Mouse (Mus musculus): Measurements from ENCODE around the gene Cldn12. TPM values are rescaled to one million over a fixed set of nuclear protein-coding genes. Genes with fewer than 3 reads are reported as not detected.

Gene Cldn12
- polyA plus RNA-seq, 1 experiment from 2014 or later = 14.1 TPM

GRCm38 (mm10) chr5:5481662-5482061, 33.1 kb downstream of the Cldn12 start:
- Histone ChIP-seq H3K4me1 (replicated peaks; ENCODE audit: control insufficient read depth, insufficient read depth, low read length) (no peaks in the 10 kb centered on the region), H3K9ac (ENCODE audit: low read depth, low read length) (no peak overlapping the region), H3K4me3 (ENCODE audit: low read depth, low read length) (no peak overlapping the region), H3K27me3 (replicated peaks; ENCODE audit: control insufficient read depth, insufficient read depth, low read length) (no peaks in the 10 kb centered on the region), H3K9me3 (ENCODE audit: control insufficient read depth, low read length) (no peaks in the 10 kb centered on the region), H3K4me2 (no peak overlapping the region), H3K36me3 (ENCODE audit: control insufficient read depth, insufficient read depth, low read length) (no peaks in the 10 kb centered on the region), H3K27ac (ENCODE audit: low read depth, low read length) (no peak overlapping the region)
- ATAC-seq (replicated peaks; ENCODE audit: low FRiP score) (no peak), DNase-seq (ENCODE audit: low spot score) (no peak)
- 4% methylated on average over 1 of the region's 1 CpGs for WGBS

GRCm38 (mm10) chr5:5479043-5479442, 35.7 kb downstream of the Cldn12 start, which contains the start of gene 1700015F17Rik:
1700015F17Rik (minus strand) TSS chr5:5479143.
- ATAC-seq (replicated peaks; ENCODE audit: low FRiP score) (no peak), DNase-seq (ENCODE audit: low spot score) (no peak)
- H3K9ac ChIP-seq (ENCODE audit: low read depth, low read length) = no peak within 1 kb of the TSS
- no peak within 1 kb of the TSS for H3K27ac ChIP-seq (ENCODE audit: low read depth, low read length)
- no peaks in the 10 kb centered on the region for H3K4me1 ChIP-seq (replicated peaks; ENCODE audit: control insufficient read depth, insufficient read depth, low read length)
- H3K36me3 ChIP-seq (ENCODE audit: control insufficient read depth, insufficient read depth, low read length) = no peaks in the 10 kb centered on the region
- no peaks in the 10 kb centered on the region for H3K9me3 ChIP-seq (ENCODE audit: control insufficient read depth, low read length)
- H3K4me2 ChIP-seq = no peak within 1 kb of the TSS
- H3K4me3 ChIP-seq (ENCODE audit: low read depth, low read length) = no peak within 1 kb of the TSS
- 92% methylated on average over 6 of the region's 6 CpGs for WGBS
- no peaks in the 10 kb centered on the region for H3K27me3 ChIP-seq (replicated peaks; ENCODE audit: control insufficient read depth, insufficient read depth, low read length)

- Histone ChIP-seq H3K4me2 (no peak overlapping the region), H3K9me3 (ENCODE audit: control insufficient read depth, low read length) (no peaks in the 10 kb centered on the region), H3K36me3 (ENCODE audit: control insufficient read depth, insufficient read depth, low read length) (no peaks in the 10 kb centered on the region), H3K4me3 (ENCODE audit: low read depth, low read length) (no peak overlapping the region), H3K4me1 (replicated peaks; ENCODE audit: control insufficient read depth, insufficient read depth, low read length) (no peaks in the 10 kb centered on the region), H3K9ac (ENCODE audit: low read depth, low read length) (no peak overlapping the region), H3K27me3 (replicated peaks; ENCODE audit: control insufficient read depth, insufficient read depth, low read length) (no peaks in the 10 kb centered on the region), H3K27ac (ENCODE audit: low read depth, low read length) (no peak overlapping the region)
- ATAC-seq (replicated peaks; ENCODE audit: low FRiP score) (no peak), DNase-seq (ENCODE audit: low spot score) (no peak)
- 77% methylated on average over 4 of the region's 4 CpGs for WGBS
These were observed 38.6 kb downstream of the Cldn12 start for GRCm38 (mm10) chr5:5476133-5476532.

- H3K36me3 ChIP-seq (ENCODE audit: control insufficient read depth, insufficient read depth, low read length) = no peaks in the 10 kb centered on the region
- H3K4me1 ChIP-seq (replicated peaks; ENCODE audit: control insufficient read depth, insufficient read depth, low read length) = no peaks in the 10 kb centered on the region
- H3K4me2 ChIP-seq = no peak overlapping the region
- ATAC-seq (replicated peaks; ENCODE audit: low FRiP score) = no peak
- H3K9me3 ChIP-seq (ENCODE audit: control insufficient read depth, low read length) = no peaks in the 10 kb centered on the region
- H3K27ac ChIP-seq (ENCODE audit: low read depth, low read length) = no peak overlapping the region
- H3K27me3 ChIP-seq (replicated peaks; ENCODE audit: control insufficient read depth, insufficient read depth, low read length) = no peaks in the 10 kb centered on the region
- H3K4me3 ChIP-seq (ENCODE audit: low read depth, low read length) = no peak overlapping the region
- 63% methylated on average over 1 of the region's 1 CpGs for WGBS
- no peak overlapping the region for H3K9ac ChIP-seq (ENCODE audit: low read depth, low read length)
- no peak for DNase-seq (ENCODE audit: low spot score)
These were observed 49.5 kb downstream of the Cldn12 start for GRCm38 (mm10) chr5:5465256-5465655.

Other genes starting within 250 kb of the Cldn12 start
- gene Cdk14, start 94.6 kb downstream of the Cldn12 start, polyA plus RNA-seq (2014; fragmentation: Nextera tagmentation; extraction: Ambion mirVana) = 6.9 and 8.0 TPM in 2 replicates
- gene 1700015F17Rik, start 35.8 kb downstream of the Cldn12 start, polyA plus RNA-seq (2014; fragmentation: Nextera tagmentation; extraction: Ambion mirVana) = not detected in 2 replicates
- gene Gtpbp10, start 44.6 kb upstream of the Cldn12 start, polyA plus RNA-seq (2014; fragmentation: Nextera tagmentation; extraction: Ambion mirVana) = 24.0 and 25.8 TPM in 2 replicates
- 0.32 and 0.82 TPM in 2 replicates for gene Gm8773, start 58.8 kb upstream of the Cldn12 start, polyA plus RNA-seq (2014; fragmentation: Nextera tagmentation; extraction: Ambion mirVana)
- 0.26 and 1.3 TPM in 2 replicates for gene Cfap69, start 149.3 kb upstream of the Cldn12 start, polyA plus RNA-seq (2014; fragmentation: Nextera tagmentation; extraction: Ambion mirVana)
- gene Steap2, start 179.6 kb upstream of the Cldn12 start, polyA plus RNA-seq (2014; fragmentation: Nextera tagmentation; extraction: Ambion mirVana) = 11.5 and 11.9 TPM in 2 replicates
- 10.5 and 11.1 TPM in 2 replicates for gene Steap1, start 234.4 kb upstream of the Cldn12 start, polyA plus RNA-seq (2014; fragmentation: Nextera tagmentation; extraction: Ambion mirVana)

Data from liver, embryonic 11.5 days (tissue).